Comparison of ENCODE assay signal across 8 mouse cellular contexts in genomic region chr6:72189061-72189863, GRCm38 (mm10). TPM values are rescaled to one million over a fixed set of nuclear protein-coding genes. Genes with fewer than 3 reads are reported as not detected.
DNase-seq lines count a peak whose midpoint lies in the region; ATAC-seq and TF ChIP-seq lines count a peak whose summit lies in the region.

No protein-coding gene starts in this region.

- no peaks in the 10 kb centered on the region for H3K36me3 ChIP-seq in embryonic facial prominence, embryonic 11.5 days (replicated peaks; ENCODE audit: control insufficient read depth, insufficient read depth, low read depth, low read length)
- no peaks in the 10 kb centered on the region for H3K36me3 ChIP-seq in heart, embryonic 12.5 days
- no peaks in the 10 kb centered on the region for H3K36me3 ChIP-seq in kidney, postnatal 0 days (ENCODE audit: insufficient read depth, low read length)
- H3K36me3 ChIP-seq in midbrain, embryonic 11.5 days (ENCODE audit: control insufficient read depth, insufficient read depth, low read length), result no peaks in the 10 kb centered on the region

- peaks cover 8% of the 10 kb centered on the region; the same call in 1 of the 2 replicates for H3K4me1 ChIP-seq in embryonic facial prominence, embryonic 11.5 days (ENCODE audit: control insufficient read depth, insufficient read depth, low read length)
- peaks cover 27% of the 10 kb centered on the region for H3K4me1 ChIP-seq in heart, embryonic 12.5 days (replicated peaks)
- H3K4me1 ChIP-seq in kidney, postnatal 0 days (replicated peaks; ENCODE audit: insufficient read depth, low read length), result peaks cover 13% of the 10 kb centered on the region
- H3K4me1 ChIP-seq in midbrain, embryonic 11.5 days (ENCODE audit: control insufficient read depth, insufficient read depth, low read length), result peaks cover 11% of the 10 kb centered on the region

- H3K9ac ChIP-seq in embryonic facial prominence, embryonic 11.5 days (replicated peaks; ENCODE audit: low read length), result peak overlapping the region; percentile 43
- peak overlapping the region; percentile 76 for H3K9ac ChIP-seq in heart, embryonic 12.5 days
- peak overlapping the region; percentile 55 for H3K9ac ChIP-seq in kidney, postnatal 0 days (ENCODE audit: low read depth, low read length)
- peak overlapping the region; percentile 60 for H3K9ac ChIP-seq in midbrain, embryonic 11.5 days (ENCODE audit: low read length)

- no peak for TF ChIP-seq CTCF in kidney, postnatal 0 days (IDR thresholded peaks at IDR 0.05; ENCODE audit: low read depth)

- WGBS in embryonic facial prominence, embryonic 11.5 days, result 3% methylated on average over 29 of the region's 29 CpGs
- WGBS in heart, embryonic 12.5 days, result 5% methylated on average over 28 of the region's 29 CpGs
- 4% methylated on average over 25 of the region's 29 CpGs for WGBS in kidney, postnatal 0 days
- 3% methylated on average over 28 of the region's 29 CpGs for WGBS in midbrain, embryonic 11.5 days

- ATAC-seq in embryonic facial prominence, embryonic 11.5 days (replicated peaks; ENCODE audit: insufficient number of reproducible peaks, low FRiP score, low TSS enrichment, low read depth), result peak; percentile 57
- peak; percentile 51 for ATAC-seq in heart, embryonic 12.5 days (ENCODE audit: insufficient number of reproducible peaks, low FRiP score)
- peak; percentile 35; the same call in 1 of the 2 replicates for ATAC-seq in kidney, postnatal 0 days (replicated peaks; ENCODE audit: low FRiP score, low read depth)
- ATAC-seq in midbrain, embryonic 11.5 days (ENCODE audit: low FRiP score), result peak; percentile 36
- no peak for ATAC-seq in granulocyte monocyte progenitor cell, adult 5-6 weeks (replicated peaks; ENCODE audit: poor library complexity, severe bottlenecking)

- no peaks in the 10 kb centered on the region for H3K27me3 ChIP-seq in embryonic facial prominence, embryonic 11.5 days (ENCODE audit: control insufficient read depth, insufficient read depth, low read length)
- peaks cover 7% of the 10 kb centered on the region; the same call in 1 of the 2 replicates for H3K27me3 ChIP-seq in heart, embryonic 12.5 days (replicated peaks)
- H3K27me3 ChIP-seq in kidney, postnatal 0 days (ENCODE audit: insufficient read depth, low read length), result no peaks in the 10 kb centered on the region
- H3K27me3 ChIP-seq in midbrain, embryonic 11.5 days (ENCODE audit: control insufficient read depth, insufficient read depth, low read length), result peaks cover 4% of the 10 kb centered on the region

- DNase-seq in adrenal gland, postnatal 14 days, result peak; percentile 35
- no peak for DNase-seq in adrenal gland, adult 18-20 months (ENCODE audit: low spot score in 2 of 2)
- DNase-seq in embryonic facial prominence, embryonic 11.5 days (ENCODE audit: low spot score), result peak; percentile 65
- DNase-seq in kidney, postnatal 0 days (ENCODE audit: low spot score), result peak; percentile 64
- peak; percentile 93 for DNase-seq in midbrain, embryonic 11.5 days (ENCODE audit: low spot score, missing footprints)
- DNase-seq in T-cell, adult 2 months (ENCODE audit: low spot score), result no peak

- H3K27ac ChIP-seq in embryonic facial prominence, embryonic 11.5 days (replicated peaks; ENCODE audit: low read depth, low read length), result peak overlapping the region; percentile 42
- H3K27ac ChIP-seq in heart, embryonic 12.5 days (ENCODE audit: poor library complexity, severe bottlenecking), result peak overlapping the region; percentile 26
- H3K27ac ChIP-seq in kidney, postnatal 0 days, result peak overlapping the region; percentile 62
- H3K27ac ChIP-seq in midbrain, embryonic 11.5 days (ENCODE audit: low read depth, low read length), result no peak overlapping the region

- H3K4me3 ChIP-seq in embryonic facial prominence, embryonic 11.5 days (ENCODE audit: low read depth, low read length), result peak overlapping the region; percentile 9
- H3K4me3 ChIP-seq in heart, embryonic 12.5 days, result peak overlapping the region; percentile 35
- H3K4me3 ChIP-seq in kidney, postnatal 0 days (replicated peaks; ENCODE audit: low read depth, low read length), result 0 out of 2 replicates have a peak overlapping the region, but pooled peaks have one; percentile 9
- peak overlapping the region; percentile 18 for H3K4me3 ChIP-seq in midbrain, embryonic 11.5 days (ENCODE audit: low read depth, low read length)

- H3K9me3 ChIP-seq in embryonic facial prominence, embryonic 11.5 days (replicated peaks; ENCODE audit: control insufficient read depth, low read length), result no peaks in the 10 kb centered on the region
- H3K9me3 ChIP-seq in heart, embryonic 12.5 days (replicated peaks), result no peaks in the 10 kb centered on the region
- no peaks in the 10 kb centered on the region for H3K9me3 ChIP-seq in kidney, postnatal 0 days (replicated peaks; ENCODE audit: low read length)
- H3K9me3 ChIP-seq in midbrain, embryonic 11.5 days (ENCODE audit: control insufficient read depth, low read length), result no peaks in the 10 kb centered on the region

- H3K4me2 ChIP-seq in embryonic facial prominence, embryonic 11.5 days (ENCODE audit: low read depth, low read length), result peak overlapping the region; percentile 39
- peak overlapping the region; percentile 73 for H3K4me2 ChIP-seq in heart, embryonic 12.5 days
- peak overlapping the region; percentile 52 for H3K4me2 ChIP-seq in kidney, postnatal 0 days (ENCODE audit: low read length)
- H3K4me2 ChIP-seq in midbrain, embryonic 11.5 days, result peak overlapping the region; percentile 49

RNA-seq across cellular contexts. Expression of gene Atoh8, which starts 46.1 kb away (rescaled TPM):
- 5.7 and 5.9 TPM in 2 replicates for total RNA-seq in adrenal gland, postnatal 14 days (2021)
- total RNA-seq in adrenal gland, adult 18-20 months (2021), result 1 to 10 TPM; 2.9 to 3.7 TPM
- polyA plus RNA-seq in embryonic facial prominence, embryonic 11.5 days (2014; fragmentation: Nextera tagmentation; extraction: Ambion mirVana), result 10.2 and 11.3 TPM in 2 replicates
- 14.1 and 14.9 TPM in 2 replicates for polyA plus RNA-seq in heart, embryonic 12.5 days (2016; fragmentation: Nextera tagmentation; extraction: Ambion mirVana)
- 18.0 and 20.8 TPM in 2 replicates for polyA plus RNA-seq in kidney, postnatal 0 days (2015; fragmentation: Nextera tagmentation; extraction: Ambion mirVana)
- polyA plus RNA-seq in midbrain, embryonic 11.5 days (2014; fragmentation: Nextera tagmentation; extraction: Ambion mirVana), result 4.8 and 6.1 TPM in 2 replicates
- total RNA-seq in granulocyte monocyte progenitor cell, adult 5-6 weeks (2014; fragmentation: Nextera tagmentation), result 1.5 TPM in 1 of 2 replicates, not detected in the other
- not detected in 2 replicates for total RNA-seq in granulocyte monocyte progenitor cell, adult 5-6 weeks (2017)

Comparison
In these comparisons a context has a peak if more than half of its experiments do, and no peak if none do; other contexts are left out.
1. DNase-seq: peak in adrenal gland, postnatal 14 days (single experiment), embryonic facial prominence, embryonic 11.5 days (single experiment), kidney, postnatal 0 days (single experiment) and midbrain, embryonic 11.5 days (single experiment); none in adrenal gland, adult 18-20 months (0 of 2) and T-cell, adult 2 months (single experiment).
2. Peak in every context shown above with its lines, with median percentiles within 50 percentile points of each other: H3K4me2 ChIP-seq, H3K4me3 ChIP-seq and H3K9ac ChIP-seq.